Mouse (Mus musculus) neural tube, embryonic 13.5 days (tissue): ENCODE results near the gene Tor4a. TPM values are rescaled to one million over a fixed set of nuclear protein-coding genes. Genes with fewer than 3 reads are reported as not detected.

Experiments
- ATAC-seq: fragments of 200-750 bp; cut with Nextera tagmentation; 2 replicates; pipeline ENCODE4 v1.8.0; 2017; ENCODE audit warnings: low read depth, mild to moderate bottlenecking, moderate TSS enrichment, moderate library complexity
- H3K27ac ChIP-seq: fragments of 300-500 bp; sonication (generic); replicated peaks from 2 replicates; pipeline ENCODE4 v1.5.1; 2015; ENCODE audit warnings: moderate library complexity, mild to moderate bottlenecking, inconsistent platforms
- H3K27me3 ChIP-seq: fragments of 300-500 bp; sonication (generic); 2 replicates; pipeline ENCODE4 v1.6.1; 2015; ENCODE audit warnings: mild to moderate bottlenecking, inconsistent platforms
- H3K36me3 ChIP-seq: fragments of 300-500 bp; sonication (generic); 2 replicates; pipeline ENCODE4 v1.6.1; 2015; ENCODE audit warnings: mild to moderate bottlenecking, inconsistent platforms
- H3K4me1 ChIP-seq: fragments of 300-500 bp; sonication (generic); replicated peaks from 2 replicates; pipeline ENCODE4 v1.6.1; 2015; ENCODE audit warnings: inconsistent platforms
- H3K4me2 ChIP-seq: fragments of 300-500 bp; sonication (generic); 2 replicates; pipeline ENCODE4 v1.6.1; 2015; ENCODE audit warnings: inconsistent platforms, mild to moderate bottlenecking, moderate library complexity
- H3K4me3 ChIP-seq: fragments of 300-500 bp; sonication (generic); 2 replicates; pipeline ENCODE4 v1.5.1; 2015; ENCODE audit warnings: mild to moderate bottlenecking, inconsistent platforms
- H3K9ac ChIP-seq: fragments of 300-500 bp; sonication (generic); 2 replicates; pipeline ENCODE4 v1.6.1; 2015; ENCODE audit warnings: moderate library complexity, mild to moderate bottlenecking, inconsistent platforms
- H3K9me3 ChIP-seq: fragments of 300-500 bp; sonication (generic); 2 replicates; pipeline ENCODE4 v1.6.1; 2016; ENCODE audit warnings: inconsistent platforms
- WGBS: fragments of 180-500 bp; shearing (Covaris S2); methylation state at CpG from one replicate; pipeline ENCODE4 v1.1.7; 2015; 5-methylcytosine and 5-hydroxymethylcytosine counted together
- polyA plus RNA-seq: library from polyadenylated mRNA; unstranded; fragments of >200 nt; fragmentation: Nextera tagmentation; extraction: Ambion mirVana; gene quantifications from 2 replicates; pipeline ENCODE4 v1.2.1, GENCODE M21; 2015

Gene Tor4a
- polyA plus RNA-seq, 1 experiment from 2014 or later, result 1.2 TPM

GRCm38 (mm10) chr2:25157655-25158054 lies 39.0 kb downstream of the Tor4a start:
- no peak overlapping the region for H3K4me3 ChIP-seq
- H3K27ac ChIP-seq, result no peak overlapping the region
- H3K9me3 ChIP-seq, result no peaks in the 10 kb centered on the region
- no peaks in the 10 kb centered on the region for H3K27me3 ChIP-seq
- no peaks in the 10 kb centered on the region for H3K36me3 ChIP-seq
- ATAC-seq, result no peak
- 52% methylated on average over 2 of the region's 2 CpGs for WGBS
- H3K4me2 ChIP-seq, result no peak overlapping the region
- no peak overlapping the region for H3K9ac ChIP-seq
- H3K4me1 ChIP-seq, result 0 out of 2 replicates have a peak, but pooled peaks cover 3% of the 10 kb centered on the region

- H3K27ac ChIP-seq, result no peak overlapping the region
- no peak overlapping the region for H3K4me2 ChIP-seq
- ATAC-seq, result no peak
- WGBS, result 47% methylated on average over 2 of the region's 2 CpGs
- H3K9me3 ChIP-seq, result no peaks in the 10 kb centered on the region
- no peaks in the 10 kb centered on the region for H3K36me3 ChIP-seq
- H3K4me1 ChIP-seq, result no peaks in the 10 kb centered on the region
- no peaks in the 10 kb centered on the region for H3K27me3 ChIP-seq
- no peak overlapping the region for H3K4me3 ChIP-seq
- H3K9ac ChIP-seq, result no peak overlapping the region
Observed at GRCm38 (mm10) chr2:25156990-25157389, 39.7 kb downstream of the Tor4a start.

DNA sequence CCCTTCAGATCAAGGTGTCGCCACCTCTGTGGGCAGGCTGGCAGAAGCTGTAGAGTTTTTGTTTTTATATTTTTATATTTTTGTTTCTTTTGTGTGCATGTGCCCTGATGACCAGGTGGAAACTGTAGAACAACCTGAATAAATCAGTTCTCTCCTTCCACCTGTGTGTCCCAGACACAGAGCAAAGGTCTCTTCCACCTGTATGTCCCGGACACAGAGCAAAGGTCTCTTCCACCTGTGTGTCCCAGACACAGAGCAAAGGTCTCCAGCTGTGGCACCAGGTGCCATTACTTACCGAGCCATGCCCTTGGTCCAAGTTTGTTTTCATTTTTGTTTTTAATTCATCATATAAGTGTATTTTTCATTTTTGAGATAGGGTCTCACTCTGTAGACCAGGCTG lies 40.5 kb downstream of the Tor4a start:
- ATAC-seq, result no peak
- Histone ChIP-seq H3K9ac (no peak overlapping the region), H3K4me3 (no peak overlapping the region), H3K9me3 (no peaks in the 10 kb centered on the region), H3K36me3 (no peaks in the 10 kb centered on the region), H3K4me2 (no peak overlapping the region), H3K4me1 (no peaks in the 10 kb centered on the region), H3K27ac (no peak overlapping the region), H3K27me3 (no peaks in the 10 kb centered on the region)
- WGBS, result 87% methylated on average over 3 of the region's 3 CpGs

- Histone ChIP-seq H3K9me3 (no peaks in the 10 kb centered on the region), H3K9ac (no peak overlapping the region), H3K36me3 (no peaks in the 10 kb centered on the region), H3K4me3 (no peak overlapping the region), H3K27me3 (no peaks in the 10 kb centered on the region), H3K4me1 (no peaks in the 10 kb centered on the region), H3K4me2 (no peak overlapping the region), H3K27ac (no peak overlapping the region)
- ATAC-seq, result no peak
- 80% methylated on average over 4 of the region's 4 CpGs for WGBS
Observed at GRCm38 (mm10) chr2:25151280-25151956, 45.3 kb downstream of the Tor4a start.

- Histone ChIP-seq H3K9ac (no peak overlapping the region), H3K27me3 (no peaks in the 10 kb centered on the region)
Observed at GRCm38 (mm10) chr2:25149643-25150042, 47.0 kb downstream of the Tor4a start.

GRCm38 (mm10) chr2:25147892-25148291 lies 48.8 kb downstream of the Tor4a start:
- Histone ChIP-seq H3K4me2 (no peak overlapping the region), H3K36me3 (no peaks in the 10 kb centered on the region), H3K9me3 (no peaks in the 10 kb centered on the region), H3K9ac (no peak overlapping the region), H3K4me1 (no peaks in the 10 kb centered on the region), H3K4me3 (no peak overlapping the region), H3K27ac (no peak overlapping the region), H3K27me3 (no peaks in the 10 kb centered on the region)
- ATAC-seq, result no peak
- 85% methylated on average over 5 of the region's 5 CpGs for WGBS

More at GRCm38 (mm10) chr2:25149643-25150042, 47.0 kb downstream of the Tor4a start:
- Histone ChIP-seq H3K4me1 (no peaks in the 10 kb centered on the region), H3K4me3 (no peak overlapping the region), H3K4me2 (no peak overlapping the region), H3K27ac (no peak overlapping the region), H3K36me3 (no peaks in the 10 kb centered on the region), H3K9me3 (no peaks in the 10 kb centered on the region)
- ATAC-seq, result no peak
- WGBS, result 86% methylated on average over 2 of the region's 2 CpGs

DNA sequence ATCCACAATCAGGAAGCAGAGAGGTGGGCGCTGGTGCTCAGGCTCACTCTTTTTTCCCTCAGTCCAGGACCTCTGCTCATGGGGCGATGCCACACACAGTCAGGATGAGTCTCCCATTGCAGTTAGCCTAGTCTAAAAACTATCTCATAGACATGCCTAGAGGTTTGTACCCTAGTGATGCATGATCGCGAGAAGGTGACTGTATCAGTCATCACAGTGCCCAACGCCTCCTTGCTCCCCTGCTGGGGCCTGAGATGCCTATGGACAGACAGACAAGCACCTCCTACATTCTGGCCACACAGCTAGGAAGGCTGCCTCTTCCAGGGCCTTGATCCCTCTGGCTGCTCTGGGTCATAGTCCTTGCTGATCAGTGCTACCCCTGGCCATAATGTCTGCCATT lies 49.3 kb downstream of the Tor4a start:
- Histone ChIP-seq H3K4me1 (no peaks in the 10 kb centered on the region), H3K27ac (no peak overlapping the region), H3K36me3 (no peaks in the 10 kb centered on the region), H3K4me2 (no peak overlapping the region), H3K9me3 (no peaks in the 10 kb centered on the region), H3K9ac (no peak overlapping the region), H3K4me3 (no peak overlapping the region), H3K27me3 (no peaks in the 10 kb centered on the region)
- WGBS, result 94% methylated on average over 5 of the region's 5 CpGs
- no peak for ATAC-seq

- H3K4me3 ChIP-seq, result no peak overlapping the region
- H3K9me3 ChIP-seq, result 0 out of 2 replicates have a peak, but pooled peaks cover 4% of the 10 kb centered on the region
- WGBS, result 76% methylated on average over 6 of the region's 6 CpGs
- H3K9ac ChIP-seq, result no peak overlapping the region
- no peak overlapping the region for H3K27ac ChIP-seq
- no peak overlapping the region for H3K4me2 ChIP-seq
- H3K36me3 ChIP-seq, result no peaks in the 10 kb centered on the region
- H3K27me3 ChIP-seq, result no peaks in the 10 kb centered on the region
- H3K4me1 ChIP-seq, result no peaks in the 10 kb centered on the region
- no peak for ATAC-seq
Observed at GRCm38 (mm10) chr2:25145346-25145745, 51.3 kb downstream of the Tor4a start.

Other genes with a start within 250 kb of the Tor4a start
- 18.3 and 18.5 TPM in 2 replicates for gene Zmynd19, start 247.1 kb downstream of the Tor4a start, polyA plus RNA-seq
- 32.7 and 33.6 TPM in 2 replicates for gene Dph7, start 234.5 kb downstream of the Tor4a start, polyA plus RNA-seq
- 193 and 222 TPM in 2 replicates for gene Mrpl41, start 221.8 kb downstream of the Tor4a start, polyA plus RNA-seq
- 2.6 and 4.3 TPM in 2 replicates for gene Pnpla7, start 220.9 kb downstream of the Tor4a start, polyA plus RNA-seq
- gene Nsmf, start 142.5 kb downstream of the Tor4a start, polyA plus RNA-seq, result 125 and 134 TPM in 2 replicates
- not detected in 2 replicates for gene Entpd8, start 116.6 kb downstream of the Tor4a start, polyA plus RNA-seq
- gene Noxa1, start 101.7 kb downstream of the Tor4a start, polyA plus RNA-seq, result not detected in 2 replicates
- 25.5 and 27.9 TPM in 2 replicates for gene Nrarp, start 16.1 kb downstream of the Tor4a start, polyA plus RNA-seq
- gene Nelfb, start 14.6 kb upstream of the Tor4a start, polyA plus RNA-seq, result 95.1 and 99.9 TPM in 2 replicates
- gene Stpg3, start 17.8 kb upstream of the Tor4a start, polyA plus RNA-seq, result 0.15 TPM in 1 of 2 replicates, not detected in the other
- 0.89 TPM in 1 of 2 replicates, not detected in the other for gene Fam166a, start 21.9 kb upstream of the Tor4a start, polyA plus RNA-seq
- gene Tubb4b, start 27.8 kb upstream of the Tor4a start, polyA plus RNA-seq, result 361 and 388 TPM in 2 replicates
- gene Slc34a3, start 37.5 kb upstream of the Tor4a start, polyA plus RNA-seq, result not detected in 2 replicates
- gene Rnf224, start 39.9 kb upstream of the Tor4a start, polyA plus RNA-seq, result not detected in 2 replicates
- 83.0 and 91.6 TPM in 2 replicates for gene Rnf208, start 45.4 kb upstream of the Tor4a start, polyA plus RNA-seq
- 0.22 TPM in 1 of 2 replicates, not detected in the other for gene Cysrt1, start 45.6 kb upstream of the Tor4a start, polyA plus RNA-seq
- gene AL732309.1, start 50.0 kb upstream of the Tor4a start, polyA plus RNA-seq, result 5.3 and 5.4 TPM in 2 replicates
- gene Tmem203, start 58.6 kb upstream of the Tor4a start, polyA plus RNA-seq, result 18.8 and 21.5 TPM in 2 replicates
- 13.3 and 14.6 TPM in 2 replicates for gene Tprn, start 65.7 kb upstream of the Tor4a start, polyA plus RNA-seq
- 187 and 206 TPM in 2 replicates for gene Ssna1, start 75.6 kb upstream of the Tor4a start, polyA plus RNA-seq
- gene Anapc2, start 75.6 kb upstream of the Tor4a start, polyA plus RNA-seq, result 128 and 131 TPM in 2 replicates
- gene Tmem210, start 91.3 kb upstream of the Tor4a start, polyA plus RNA-seq, result not detected in 2 replicates
- not detected in 2 replicates for gene Lrrc26, start 93.0 kb upstream of the Tor4a start, polyA plus RNA-seq
- gene Grin1, start 122.3 kb upstream of the Tor4a start, polyA plus RNA-seq, result 27.1 and 30.2 TPM in 2 replicates
- gene Man1b1, start 135.5 kb upstream of the Tor4a start, polyA plus RNA-seq, result 55.4 and 73.6 TPM in 2 replicates
- 26.4 and 27.5 TPM in 2 replicates for gene Dpp7, start 159.5 kb upstream of the Tor4a start, polyA plus RNA-seq
- gene Uap1l1, start 168.8 kb upstream of the Tor4a start, polyA plus RNA-seq, result 6.0 and 8.5 TPM in 2 replicates
- 9.9 and 11.3 TPM in 2 replicates for gene Sapcd2, start 175.4 kb upstream of the Tor4a start, polyA plus RNA-seq
- gene Entpd2, start 199.0 kb upstream of the Tor4a start, polyA plus RNA-seq, result 11.0 and 14.8 TPM in 2 replicates
- gene Npdc1, start 202.5 kb upstream of the Tor4a start, polyA plus RNA-seq, result 359 and 403 TPM in 2 replicates
- gene Fut7, start 226.4 kb upstream of the Tor4a start, polyA plus RNA-seq, result 0.18 TPM in 1 of 2 replicates, not detected in the other
- gene Abca2, start 231.8 kb upstream of the Tor4a start, polyA plus RNA-seq, result 9.8 and 10.2 TPM in 2 replicates